Mouse (Mus musculus) spleen, postnatal 10 days (tissue): ENCODE data around the gene Krt82.
"Not testable (repeated sequence)": the region's sequence is repeated elsewhere in the genome, so short reads cannot be mapped to it uniquely, and the experiment has no call there.

ENCODE experiments used
- DNase-seq, 2 experiments: peaks; one replicate each; pipeline ENCODE4 v3.0.0; 2021 to 2022; ENCODE audit warnings: low spot score in 2 of 2

Krt82 gene

GRCm38 (mm10) chr15:101517161-101517560, 33.3 kb downstream of the Krt82 start, which contains the start of gene Gm49425:
Gene Gm49425, minus strand, starts transcription at chr15:101517261.
- DNase-seq: not testable (repeated sequence)

GRCm38 (mm10) chr15:101508247-101508646, 42.2 kb downstream of the Krt82 start:
- DNase-seq: no peak

GRCm38 (mm10) chr15:101506896-101507758, 43.3 kb downstream of the Krt82 start:
- no peak for DNase-seq

GRCm38 (mm10) chr15:101497181-101497580, 53.3 kb downstream of the Krt82 start:
- DNase-seq: no peak

GRCm38 (mm10) chr15:101495266-101495665, 55.2 kb downstream of the Krt82 start:
- DNase-seq: no peak

- DNase-seq: no peak
Measured at GRCm38 (mm10) chr15:101494203-101494602, 56.3 kb downstream of the Krt82 start.

- DNase-seq: no peak
Measured at GRCm38 (mm10) chr15:101493713-101494112, 56.8 kb downstream of the Krt82 start.

GRCm38 (mm10) chr15:101492718-101493117, 57.7 kb downstream of the Krt82 start:
- no peak for DNase-seq

- DNase-seq: no peak
Measured at GRCm38 (mm10) chr15:101491431-101491830, 59.0 kb downstream of the Krt82 start, which contains the start of gene Krt83. Gene Krt83, minus strand, starts transcription at chr15:101491512.
